Mouse (Mus musculus) ES-E14 (cell line): ENCODE measurements at regions not wholly inside any gene's neighbourhood (a gene's known extent, or its start where the extent isn't known, plus 50 kb on each side); places are given as distances from the start of the nearest gene placed in this dataset.

Experiments
- DNase-seq: peaks from one replicate; pipeline ENCODE4 v3.0.0-alpha.2; 2013; ENCODE audit warnings: low read depth, low spot score
- H3K27ac ChIP-seq: 2 replicates; pipeline ENCODE4 v1.5.1; 2012; ENCODE audit warnings: low read depth, mild to moderate bottlenecking, low read length, moderate library complexity, mixed read lengths; ENCODE audit not compliant: poor library complexity, insufficient read depth, severe bottlenecking
- H3K36me3 ChIP-seq: 2 replicates; pipeline ENCODE4 v1.6.1; 2012; ENCODE audit warnings: mild to moderate bottlenecking, low read length, moderate library complexity, mixed read lengths; ENCODE audit not compliant: control insufficient read depth, poor library complexity, insufficient read depth, severe bottlenecking
- H3K4me1 ChIP-seq, 2 experiments: fragments of 150-350 bp in 1 of 2; sonication (generic) in 1 of 2; 2 replicates each; pipeline ENCODE4 v1.6.1; 2012; ENCODE audit warnings: low read length in 2 of 2, mild to moderate bottlenecking in 1 of 2, mixed read lengths in 1 of 2; ENCODE audit not compliant: control insufficient read depth in 2 of 2, insufficient read depth in 2 of 2, poor library complexity in 1 of 2
- H3K4me3 ChIP-seq, 2 experiments: fragments of 150-350 bp in 1 of 2; sonication (generic) in 1 of 2; 2 replicates each; pipeline ENCODE4 v1.5.1; 2012; ENCODE audit warnings: low read length in 2 of 2, low read depth in 1 of 2, mild to moderate bottlenecking in 1 of 2, mixed read lengths in 1 of 2; ENCODE audit not compliant: insufficient read depth in 1 of 2, poor library complexity in 1 of 2, severe bottlenecking in 1 of 2
- H3K9ac ChIP-seq: 2 replicates; pipeline ENCODE4 v1.6.1; 2012; ENCODE audit warnings: low read depth, mild to moderate bottlenecking, low read length, mixed read lengths; ENCODE audit not compliant: poor library complexity, insufficient read depth, severe bottlenecking
- H3K9me3 ChIP-seq: fragments of 150-350 bp; sonication (generic); 2 replicates; pipeline ENCODE4 v1.6.1; 2012; ENCODE audit warnings: low read depth, mild to moderate bottlenecking, low read length; ENCODE audit not compliant: control insufficient read depth, insufficient read depth
- CHD2 ChIP-seq: IDR thresholded peaks from 2 replicates; pipeline ENCODE4 v1.6.1; 2014; ENCODE audit warnings: mild to moderate bottlenecking, low read depth, low read length, inconsistent platforms
- HCFC1 ChIP-seq: IDR thresholded peaks from 2 replicates; pipeline ENCODE4 v1.6.1; 2012; ENCODE audit warnings: low read length, inconsistent platforms, borderline replicate concordance; ENCODE audit not compliant: insufficient read depth
- MAFK ChIP-seq: IDR thresholded peaks from 2 replicates; pipeline ENCODE4 v1.6.1; 2014; ENCODE audit warnings: mild to moderate bottlenecking, low read depth, low read length, inconsistent platforms; ENCODE audit not compliant: insufficient read depth
- ZC3H11A ChIP-seq: IDR thresholded peaks from 2 replicates; pipeline ENCODE4 v1.6.1; 2012; ENCODE audit warnings: low read depth, mild to moderate bottlenecking, inconsistent platforms, low read length, borderline replicate concordance
- ZNF384 ChIP-seq: IDR thresholded peaks from 2 replicates; pipeline ENCODE4 v1.6.1; 2012; ENCODE audit warnings: low read depth, low read length, inconsistent platforms
- in situ Hi-C, 2 experiments: fragments of 600-800 bp; cut with MboI; formaldehyde crosslinking; loops; one replicate each; pipeline ENCODE4 v1.15.1; 2025; ENCODE audit warnings: low sequenced_read_pairs in 2 of 2, inconsistent platforms in 1 of 2; ENCODE audit not compliant: unreplicated experiment in 2 of 2

DNA sequence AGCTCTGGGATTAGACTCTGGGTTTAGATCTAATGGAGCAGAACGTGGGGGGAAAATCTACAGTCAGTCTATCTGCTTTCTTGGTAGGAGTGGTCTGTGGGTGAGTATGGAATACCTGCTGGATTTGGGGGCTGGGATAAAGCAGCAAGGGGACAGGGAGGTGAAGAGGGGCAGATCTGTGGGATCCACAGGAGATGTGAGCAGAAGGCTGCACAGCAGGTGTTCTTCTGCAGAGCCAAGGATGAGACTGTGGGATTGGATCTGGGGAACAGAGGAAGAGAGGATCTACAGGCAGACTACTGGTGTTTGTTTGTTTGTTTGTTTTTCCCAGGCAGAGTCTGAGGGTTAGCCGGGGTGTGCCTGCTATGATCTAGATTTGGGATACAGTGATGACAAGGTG, 284.5 kb downstream of the Phkb start:
- H3K36me3 ChIP-seq = no peaks in the 10 kb centered on the region
- no peak overlapping the region for H3K9ac ChIP-seq
- no peak for TF ChIP-seq HCFC1
- TF ChIP-seq CHD2 = no peak
- TF ChIP-seq ZNF384 = no peak
- no peak for TF ChIP-seq ZC3H11A
- no peak for TF ChIP-seq MAFK
- no peak overlapping the region for H3K4me3 ChIP-seq
- H3K9me3 ChIP-seq = no peaks in the 10 kb centered on the region
- no peak overlapping the region for H3K27ac ChIP-seq
- in situ Hi-C loops = no loop called here
- H3K4me1 ChIP-seq = no peaks in the 10 kb centered on the region
- DNase-seq = no peak

DNA sequence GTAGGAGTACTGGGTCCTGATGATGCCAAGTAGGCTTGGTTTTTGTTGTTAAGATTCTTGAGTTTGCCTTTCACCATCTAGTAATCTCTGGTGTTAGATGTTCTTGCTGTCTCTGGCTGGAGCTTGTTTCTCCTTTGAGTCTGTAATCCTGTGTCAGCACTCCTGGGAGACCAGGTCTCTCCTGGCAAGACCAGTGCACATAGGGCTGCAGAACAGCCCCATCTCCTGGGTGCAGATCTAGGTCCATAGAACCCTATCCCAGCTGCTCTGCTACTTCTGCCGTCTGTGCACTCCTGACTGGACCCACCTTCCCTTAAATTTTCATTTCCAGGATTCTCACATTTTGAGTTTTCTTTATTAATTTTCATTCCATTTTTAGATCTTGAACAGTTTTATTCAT, 283.9 kb downstream of the Phkb start:
- H3K36me3 ChIP-seq = no peaks in the 10 kb centered on the region
- in situ Hi-C loops = no loop called here
- H3K27ac ChIP-seq = no peak overlapping the region
- no peak for DNase-seq
- H3K9me3 ChIP-seq = no peaks in the 10 kb centered on the region
- no peak overlapping the region for H3K9ac ChIP-seq
- no peaks in the 10 kb centered on the region for H3K4me1 ChIP-seq
- H3K4me3 ChIP-seq = no peak overlapping the region
- no peak for TF ChIP-seq ZC3H11A
- TF ChIP-seq MAFK = no peak
- no peak for TF ChIP-seq ZNF384
- no peak for TF ChIP-seq CHD2
- TF ChIP-seq HCFC1 = no peak
